Mouse (Mus musculus) olfactory bulb, adult 2 months (tissue): Measurements from ENCODE around the gene Sik1. TPM values are rescaled to one million over a fixed set of nuclear protein-coding genes. Genes with fewer than 3 reads are reported as not detected.
"Not testable (repeated sequence)": the region's sequence is repeated elsewhere in the genome, so short reads cannot be mapped to it uniquely, and the experiment has no call there.

Source experiments
- H3K27ac ChIP-seq: fragments of 200-500 bp; 2 replicates; pipeline ENCODE4 v1.5.1; 2012; ENCODE audit warnings: low read depth, low read length; ENCODE audit not compliant: insufficient read depth
- H3K4me1 ChIP-seq: fragments of 200-500 bp; 2 replicates; pipeline ENCODE4 v1.6.1; 2012; ENCODE audit warnings: low read length; ENCODE audit not compliant: control insufficient read depth, insufficient read depth
- H3K4me3 ChIP-seq: fragments of 200-500 bp; 2 replicates; pipeline ENCODE4 v1.5.1; 2012; ENCODE audit warnings: mild to moderate bottlenecking, low read depth, low read length, moderate library complexity; ENCODE audit not compliant: insufficient read depth
- CTCF ChIP-seq: fragments of 200-500 bp; IDR thresholded peaks from 2 replicates; pipeline ENCODE4 v1.5.1; 2012; ENCODE audit warnings: low read depth, mild to moderate bottlenecking, low read length, moderate library complexity; ENCODE audit not compliant: insufficient read depth
- POLR2A ChIP-seq: fragments of 200-500 bp; IDR thresholded peaks from 2 replicates; pipeline ENCODE4 v1.6.1; 2012; ENCODE audit warnings: mild to moderate bottlenecking, low read depth, low read length, moderate library complexity; ENCODE audit not compliant: insufficient read depth
- WGBS: fragments of 180-500 bp; shearing (Covaris S2); methylation state at CpG from one replicate; pipeline ENCODE4 v1.1.7; 2018; 5-methylcytosine and 5-hydroxymethylcytosine counted together
- polyA plus RNA-seq: library from polyadenylated mRNA; stranded (reverse); fragments of >200 nt; gene quantifications from 2 replicates; pipeline ENCODE4 v1.2.4, GENCODE M21; 2012; ENCODE audit warnings: low replicate concordance; ENCODE audit not compliant: missing spikeins, insufficient read depth, insufficient read length

The Sik1 gene
- polyA plus RNA-seq, 1 experiment, result not detected

- TF ChIP-seq CTCF (no peak), POLR2A (no peak)
- WGBS, result 97% methylated on average over 7 of the region's 7 CpGs
- Histone ChIP-seq H3K4me1 (peaks cover 21% of the 10 kb centered on the region), H3K4me3 (no peak overlapping the region), H3K27ac (no peak overlapping the region)
These were observed 40.7 kb upstream of the Sik1 start for GRCm38 (mm10) chr17:31896311-31896710.

- TF ChIP-seq POLR2A (no peak), CTCF (no peak)
- Histone ChIP-seq H3K27ac (peak overlapping the region; percentile 27; the same call in 1 of the 2 replicates), H3K4me3 (no peak overlapping the region), H3K4me1 (peaks cover 41% of the 10 kb centered on the region)
- 82% methylated on average over 5 of the region's 5 CpGs for WGBS
These were observed 37.9 kb upstream of the Sik1 start for GRCm38 (mm10) chr17:31893371-31894060.

GRCm38 (mm10) chr17:31892750-31893149 lies 37.1 kb upstream of the Sik1 start:
- Histone ChIP-seq H3K4me3 (no peak overlapping the region), H3K27ac (peak overlapping the region; percentile 53), H3K4me1 (peaks cover 42% of the 10 kb centered on the region)
- TF ChIP-seq CTCF (no peak), POLR2A (no peak)
- 19% methylated on average over 10 of the region's 10 CpGs for WGBS

GRCm38 (mm10) chr17:31891858-31892257 lies 36.3 kb upstream of the Sik1 start:
- no peak overlapping the region for H3K4me3 ChIP-seq
- peak overlapping the region; percentile 55; the same call in 1 of the 2 replicates for H3K27ac ChIP-seq

GRCm38 (mm10) chr17:31890311-31890951 lies 34.8 kb upstream of the Sik1 start:
- WGBS, result 68% methylated on average over 2 of the region's 2 CpGs
- Histone ChIP-seq H3K4me3 (no peak overlapping the region), H3K4me1 (peaks cover 42% of the 10 kb centered on the region), H3K27ac (no peak overlapping the region)
- TF ChIP-seq POLR2A (no peak), CTCF (no peak)

More at GRCm38 (mm10) chr17:31891858-31892257, 36.3 kb upstream of the Sik1 start:
- WGBS, result 48% methylated on average over 4 of the region's 4 CpGs
- TF ChIP-seq POLR2A (no peak), CTCF (no peak)
- H3K4me1 ChIP-seq, result peaks cover 42% of the 10 kb centered on the region

- H3K27ac ChIP-seq, result no peak overlapping the region
- peaks cover 42% of the 10 kb centered on the region for H3K4me1 ChIP-seq
- no peak overlapping the region for H3K4me3 ChIP-seq
- WGBS, result 86% methylated on average over 9 of the region's 9 CpGs
- TF ChIP-seq POLR2A (no peak), CTCF (no peak)
These were observed 34.0 kb upstream of the Sik1 start for GRCm38 (mm10) chr17:31889446-31890201.

GRCm38 (mm10) chr17:31888540-31888939 lies 32.9 kb upstream of the Sik1 start:
- 49% methylated on average over 6 of the region's 6 CpGs for WGBS
- Histone ChIP-seq H3K4me3 (no peak overlapping the region), H3K27ac (no peak overlapping the region), H3K4me1 (peaks cover 41% of the 10 kb centered on the region)
- TF ChIP-seq CTCF (no peak), POLR2A (no peak)

GRCm38 (mm10) chr17:31884676-31885075 lies 29.1 kb upstream of the Sik1 start:
- H3K4me3 ChIP-seq, H3K27ac ChIP-seq: not testable (repeated sequence)
- H3K4me1 ChIP-seq, result peaks cover 11% of the 10 kb centered on the region
- 93% methylated on average over 1 of the region's 1 CpGs for WGBS

GRCm38 (mm10) chr17:31879406-31879805 lies 23.8 kb upstream of the Sik1 start:
- WGBS, result 91% methylated on average over 10 of the region's 10 CpGs
- TF ChIP-seq CTCF (no peak), POLR2A (no peak)
- H3K4me1 ChIP-seq, result peaks cover 12% of the 10 kb centered on the region
- H3K4me3 ChIP-seq, result no peak overlapping the region
- no peak overlapping the region for H3K27ac ChIP-seq
